Mouse (Mus musculus): ENCODE data around the gene Zdhhc12. TPM values are rescaled to one million over a fixed set of nuclear protein-coding genes. Genes with fewer than 3 reads are reported as not detected.

Gene Zdhhc12
- polyA plus RNA-seq, 1 experiment from 2014 or later: 36.3 TPM

DNA sequence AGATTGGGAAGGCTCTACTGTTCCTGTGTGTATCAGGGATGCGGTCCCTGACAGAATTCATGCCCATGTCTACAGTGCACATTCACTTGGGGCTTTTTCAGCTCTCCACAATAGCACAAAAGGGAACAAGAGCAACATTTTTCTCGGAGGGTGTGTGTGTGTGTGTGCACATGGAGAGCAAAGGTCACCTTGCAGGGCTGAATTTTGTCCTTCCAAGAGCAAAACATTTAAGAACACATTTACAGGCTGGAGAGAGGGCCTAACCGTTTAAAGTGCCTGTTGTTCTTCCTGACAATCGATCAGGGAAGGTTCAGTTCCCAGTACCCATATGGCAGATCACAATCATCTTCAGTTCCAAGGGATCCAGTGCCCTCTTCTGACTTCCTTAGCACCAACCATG lies 36.7 kb upstream of the Zdhhc12 start:
- H3K4me1 ChIP-seq (ENCODE audit: control insufficient read depth, insufficient read depth, low read length): peaks cover 15% of the 10 kb centered on the region; the same call in 1 of the 2 replicates
- no peaks in the 10 kb centered on the region for H3K36me3 ChIP-seq (ENCODE audit: control insufficient read depth, insufficient read depth, low read length)
- no peak overlapping the region for H3K27ac ChIP-seq (ENCODE audit: low read depth, low read length)
- no peak overlapping the region for H3K4me2 ChIP-seq (replicated peaks; ENCODE audit: low read depth, low read length)
- no peaks in the 10 kb centered on the region for H3K9me3 ChIP-seq (ENCODE audit: control insufficient read depth, low read length)
- no peak for ATAC-seq (ENCODE audit: low FRiP score, low TSS enrichment)
- H3K4me3 ChIP-seq (ENCODE audit: low read length): no peak overlapping the region
- H3K27me3 ChIP-seq (ENCODE audit: control insufficient read depth, insufficient read depth, low read length): no peaks in the 10 kb centered on the region
- 86% methylated on average over 4 of the region's 4 CpGs for WGBS
- H3K9ac ChIP-seq (ENCODE audit: low read depth, low read length): no peak overlapping the region

DNA sequence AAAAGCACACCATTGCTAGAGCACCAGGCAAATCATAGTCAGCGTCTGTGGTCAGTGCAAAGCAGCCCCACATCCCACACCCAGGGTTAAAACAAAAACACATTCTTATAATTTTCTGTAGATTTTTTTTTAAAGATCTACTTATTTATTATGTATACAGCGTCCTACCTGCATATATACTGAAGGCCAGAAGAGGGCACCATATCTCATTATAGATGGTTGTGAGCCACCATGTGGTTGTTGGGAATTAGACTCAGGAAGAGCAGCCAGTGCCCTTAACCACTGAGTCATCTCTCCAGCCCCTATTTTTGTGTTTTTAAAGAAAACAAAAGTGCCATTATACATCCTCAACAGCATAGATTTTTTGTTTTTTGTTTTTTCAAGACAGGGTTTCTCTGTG lies 35.3 kb upstream of the Zdhhc12 start:
- H3K36me3 ChIP-seq (ENCODE audit: control insufficient read depth, insufficient read depth, low read length): no peaks in the 10 kb centered on the region
- H3K27me3 ChIP-seq (ENCODE audit: control insufficient read depth, insufficient read depth, low read length): no peaks in the 10 kb centered on the region
- no peak for ATAC-seq (ENCODE audit: low FRiP score, low TSS enrichment)
- no peak overlapping the region for H3K9ac ChIP-seq (ENCODE audit: low read depth, low read length)
- H3K27ac ChIP-seq (ENCODE audit: low read depth, low read length): no peak overlapping the region
- no peak overlapping the region for H3K4me3 ChIP-seq (ENCODE audit: low read length)
- H3K4me1 ChIP-seq (ENCODE audit: control insufficient read depth, insufficient read depth, low read length): peaks cover 9% of the 10 kb centered on the region; the same call in 1 of the 2 replicates
- H3K9me3 ChIP-seq (ENCODE audit: control insufficient read depth, low read length): no peaks in the 10 kb centered on the region
- H3K4me2 ChIP-seq (replicated peaks; ENCODE audit: low read depth, low read length): no peak overlapping the region
- WGBS: 41% methylated on average over 2 of the region's 2 CpGs

DNA sequence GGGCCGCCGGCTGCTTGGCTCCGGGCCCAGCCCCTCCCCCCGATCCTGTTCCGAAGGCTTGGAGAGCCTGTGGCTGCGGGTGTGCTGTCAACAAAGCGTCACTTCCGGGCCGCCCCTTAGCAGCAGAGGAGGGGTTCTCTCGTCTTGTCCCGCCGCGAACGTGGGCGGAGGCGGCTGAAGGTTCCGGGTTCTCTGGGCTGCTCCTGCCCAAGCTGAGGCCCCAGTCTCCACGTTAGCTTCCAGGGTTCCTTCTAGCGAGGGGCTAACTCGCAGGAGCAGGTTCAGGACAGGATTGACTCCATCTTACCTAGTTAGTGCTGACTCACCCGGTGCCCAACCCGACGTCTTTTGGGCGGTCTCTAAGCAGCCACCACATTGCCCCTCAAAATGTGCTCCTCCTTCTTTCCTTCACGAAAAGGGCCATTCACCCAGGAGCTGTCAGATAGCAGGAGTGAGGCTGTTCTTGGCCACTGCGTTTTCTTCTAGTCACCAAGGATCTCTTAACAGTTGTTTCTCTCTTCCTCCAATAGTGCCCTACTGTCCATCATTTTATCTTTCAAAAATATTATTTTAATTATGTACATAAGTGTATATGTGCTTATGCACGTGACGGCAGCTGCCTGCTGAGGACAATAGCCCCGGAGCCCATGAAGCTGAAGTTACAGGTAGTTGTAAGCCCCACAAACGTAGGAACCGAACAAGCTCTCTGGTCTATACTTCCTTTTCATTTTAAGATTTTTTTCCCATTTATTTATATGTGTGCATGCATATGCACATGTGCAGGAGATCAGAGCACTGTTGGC lies 31.2 kb upstream of the Zdhhc12 start, which contains the start of gene Zer1:
Gene Zer1 (minus strand): TSS at position 114 of the 803 bp plus-strand sequence.
- Histone ChIP-seq H3K4me1 (ENCODE audit: control insufficient read depth, insufficient read depth, low read length) (peaks cover 7% of the 10 kb centered on the region; the same call in 1 of the 2 replicates), H3K4me3 (ENCODE audit: low read length) (peak within 1 kb of the TSS; percentile 91), H3K9me3 (ENCODE audit: control insufficient read depth, low read length) (no peaks in the 10 kb centered on the region), H3K36me3 (ENCODE audit: control insufficient read depth, insufficient read depth, low read length) (0 out of 2 replicates have a peak, but pooled peaks cover 7% of the 10 kb centered on the region), H3K9ac (ENCODE audit: low read depth, low read length) (peak within 1 kb of the TSS; percentile 86), H3K27me3 (ENCODE audit: control insufficient read depth, insufficient read depth, low read length) (no peaks in the 10 kb centered on the region), H3K4me2 (replicated peaks; ENCODE audit: low read depth, low read length) (peak within 1 kb of the TSS; percentile 83), H3K27ac (ENCODE audit: low read depth, low read length) (peak within 1 kb of the TSS; percentile 83)
- 10% methylated on average over 31 of the region's 31 CpGs for WGBS
- ATAC-seq (ENCODE audit: low FRiP score, low TSS enrichment): peak; percentile 97

DNA sequence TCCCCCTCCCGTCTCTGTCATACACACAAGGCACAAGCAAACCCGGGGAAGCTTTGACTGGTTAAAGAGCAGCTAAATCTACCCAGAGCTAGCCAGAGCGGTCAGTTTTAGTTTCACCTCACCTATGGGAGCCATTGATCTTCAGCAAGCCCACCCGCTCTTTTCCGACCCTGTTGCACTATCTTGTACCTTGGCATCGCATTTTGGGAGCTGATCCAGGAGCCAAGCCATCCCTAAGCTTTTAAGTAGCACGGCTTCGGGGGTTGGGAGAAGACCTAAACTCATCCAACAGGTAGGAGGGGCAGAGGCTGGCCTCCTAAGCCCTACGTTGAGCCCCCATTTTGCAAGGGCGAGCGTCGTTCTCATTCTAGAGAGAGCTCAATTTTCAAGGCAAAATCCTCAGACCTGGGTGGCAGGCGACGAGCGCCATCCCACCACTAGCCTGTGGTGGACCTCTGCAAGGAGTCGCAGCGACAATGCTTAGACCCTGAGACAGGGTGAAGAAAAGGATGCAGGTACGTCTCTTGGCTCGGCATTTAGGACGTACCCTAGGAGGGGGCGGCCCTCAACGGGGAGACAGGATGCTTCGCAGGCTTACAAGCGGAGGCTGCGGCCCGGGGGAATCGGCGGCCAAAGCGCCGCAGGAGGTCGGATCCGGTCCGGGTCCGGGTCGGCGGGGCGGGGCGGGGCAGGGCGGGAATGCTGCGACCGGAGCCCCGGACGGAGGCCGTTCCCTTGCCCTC lies 30.5 kb upstream of the Zdhhc12 start:
- peak overlapping the region; percentile 83 for H3K4me2 ChIP-seq (replicated peaks; ENCODE audit: low read depth, low read length)
- peak overlapping the region; percentile 83 for H3K27ac ChIP-seq (ENCODE audit: low read depth, low read length)
- WGBS: 1% methylated on average over 43 of the region's 44 CpGs
- H3K36me3 ChIP-seq (ENCODE audit: control insufficient read depth, insufficient read depth, low read length): 0 out of 2 replicates have a peak, but pooled peaks cover 7% of the 10 kb centered on the region
- ATAC-seq (ENCODE audit: low FRiP score, low TSS enrichment): peak; percentile 81
- peak overlapping the region; percentile 86 for H3K9ac ChIP-seq (ENCODE audit: low read depth, low read length)
- no peaks in the 10 kb centered on the region for H3K27me3 ChIP-seq (ENCODE audit: control insufficient read depth, insufficient read depth, low read length)
- peak overlapping the region; percentile 91 for H3K4me3 ChIP-seq (ENCODE audit: low read length)
- peaks cover 7% of the 10 kb centered on the region; the same call in 1 of the 2 replicates for H3K4me1 ChIP-seq (ENCODE audit: control insufficient read depth, insufficient read depth, low read length)
- no peaks in the 10 kb centered on the region for H3K9me3 ChIP-seq (ENCODE audit: control insufficient read depth, low read length)

DNA sequence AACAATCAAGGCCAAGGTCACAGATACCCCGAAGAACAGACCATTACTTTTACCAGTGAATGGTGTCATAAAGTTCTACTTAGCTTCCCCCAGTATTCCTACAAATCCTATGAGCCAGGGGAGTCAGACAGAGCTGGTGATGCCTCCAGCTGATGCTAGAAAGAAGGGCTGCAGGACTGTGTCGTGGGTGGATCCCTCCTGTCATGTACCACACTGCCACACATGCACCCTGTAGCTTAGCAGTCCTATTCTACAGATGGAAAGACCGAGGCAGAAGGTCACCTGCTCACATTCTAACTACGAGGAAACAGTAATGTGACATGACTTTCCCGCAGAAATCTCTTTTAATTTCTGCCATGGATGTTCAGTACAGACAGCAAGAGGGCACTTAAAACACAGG lies 29.3 kb upstream of the Zdhhc12 start:
- no peaks in the 10 kb centered on the region for H3K27me3 ChIP-seq (ENCODE audit: control insufficient read depth, insufficient read depth, low read length)
- no peak overlapping the region for H3K27ac ChIP-seq (ENCODE audit: low read depth, low read length)
- H3K36me3 ChIP-seq (ENCODE audit: control insufficient read depth, insufficient read depth, low read length): 0 out of 2 replicates have a peak, but pooled peaks cover 7% of the 10 kb centered on the region
- 88% methylated on average over 5 of the region's 5 CpGs for WGBS
- ATAC-seq (ENCODE audit: low FRiP score, low TSS enrichment): no peak
- 0 out of 2 replicates have a peak overlapping the region, but pooled peaks have one; percentile 86 for H3K9ac ChIP-seq (ENCODE audit: low read depth, low read length)
- H3K4me2 ChIP-seq (replicated peaks; ENCODE audit: low read depth, low read length): no peak overlapping the region
- no peak overlapping the region for H3K4me3 ChIP-seq (ENCODE audit: low read length)
- no peaks in the 10 kb centered on the region for H3K9me3 ChIP-seq (ENCODE audit: control insufficient read depth, low read length)
- H3K4me1 ChIP-seq (ENCODE audit: control insufficient read depth, insufficient read depth, low read length): peaks cover 7% of the 10 kb centered on the region; the same call in 1 of the 2 replicates

DNA sequence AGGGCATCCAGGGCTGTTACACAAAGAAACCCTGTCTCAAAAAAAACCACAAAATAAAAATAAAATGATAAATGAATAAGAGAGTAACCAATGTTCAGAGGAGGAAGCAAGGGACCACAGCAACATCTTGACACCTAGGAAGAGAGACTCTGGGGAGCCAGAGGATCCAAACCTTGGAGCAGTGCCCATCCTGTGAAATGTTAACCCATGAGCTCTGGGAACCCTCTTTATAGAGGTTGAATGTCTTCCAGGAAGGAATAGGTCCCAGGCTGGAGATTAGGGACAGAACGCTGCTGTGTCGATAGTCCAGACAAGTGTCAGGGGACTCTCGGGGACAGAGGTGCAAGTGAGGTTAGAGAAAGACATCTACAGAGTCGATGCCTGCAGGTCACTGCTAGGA lies 26.8 kb upstream of the Zdhhc12 start:
- H3K9me3 ChIP-seq (ENCODE audit: control insufficient read depth, low read length): no peaks in the 10 kb centered on the region
- ATAC-seq (ENCODE audit: low FRiP score, low TSS enrichment): no peak
- H3K4me1 ChIP-seq (ENCODE audit: control insufficient read depth, insufficient read depth, low read length): peaks cover 7% of the 10 kb centered on the region; the same call in 1 of the 2 replicates
- H3K27ac ChIP-seq (ENCODE audit: low read depth, low read length): no peak overlapping the region
- H3K4me3 ChIP-seq (ENCODE audit: low read length): no peak overlapping the region
- 0 out of 2 replicates have a peak, but pooled peaks cover 7% of the 10 kb centered on the region for H3K36me3 ChIP-seq (ENCODE audit: control insufficient read depth, insufficient read depth, low read length)
- 88% methylated on average over 4 of the region's 4 CpGs for WGBS
- H3K4me2 ChIP-seq (replicated peaks; ENCODE audit: low read depth, low read length): no peak overlapping the region
- H3K9ac ChIP-seq (ENCODE audit: low read depth, low read length): no peak overlapping the region
- no peaks in the 10 kb centered on the region for H3K27me3 ChIP-seq (ENCODE audit: control insufficient read depth, insufficient read depth, low read length)

DNA sequence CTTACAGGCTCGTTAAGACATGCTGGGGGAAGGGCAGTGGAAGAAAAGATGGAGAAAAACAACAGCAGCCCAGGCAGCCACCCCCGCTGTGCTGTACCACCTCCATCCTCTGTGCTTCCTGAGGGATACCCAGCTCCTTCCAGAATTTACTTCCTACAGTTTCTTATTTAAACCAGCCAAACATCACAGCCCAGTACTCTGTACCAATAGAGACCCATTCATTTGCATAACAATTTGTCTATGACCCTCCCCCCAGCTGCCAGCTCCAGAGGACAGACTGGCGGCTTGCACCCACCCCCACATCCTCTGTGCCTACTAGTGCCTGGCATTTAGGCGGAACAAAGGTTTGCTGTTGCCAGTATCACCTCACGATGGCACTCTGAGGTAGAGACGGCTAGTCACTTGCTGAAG lies 26.2 kb upstream of the Zdhhc12 start:
- Histone ChIP-seq H3K4me2 (replicated peaks; ENCODE audit: low read depth, low read length) (no peak overlapping the region), H3K27me3 (ENCODE audit: control insufficient read depth, insufficient read depth, low read length) (no peaks in the 10 kb centered on the region), H3K9me3 (ENCODE audit: control insufficient read depth, low read length) (no peaks in the 10 kb centered on the region), H3K9ac (ENCODE audit: low read depth, low read length) (no peak overlapping the region), H3K4me1 (ENCODE audit: control insufficient read depth, insufficient read depth, low read length) (peaks cover 7% of the 10 kb centered on the region; the same call in 1 of the 2 replicates), H3K27ac (ENCODE audit: low read depth, low read length) (no peak overlapping the region), H3K4me3 (ENCODE audit: low read length) (no peak overlapping the region), H3K36me3 (ENCODE audit: control insufficient read depth, insufficient read depth, low read length) (0 out of 2 replicates have a peak, but pooled peaks cover 7% of the 10 kb centered on the region)
- ATAC-seq (ENCODE audit: low FRiP score, low TSS enrichment): no peak
- 32% methylated on average over 6 of the region's 6 CpGs for WGBS

DNA sequence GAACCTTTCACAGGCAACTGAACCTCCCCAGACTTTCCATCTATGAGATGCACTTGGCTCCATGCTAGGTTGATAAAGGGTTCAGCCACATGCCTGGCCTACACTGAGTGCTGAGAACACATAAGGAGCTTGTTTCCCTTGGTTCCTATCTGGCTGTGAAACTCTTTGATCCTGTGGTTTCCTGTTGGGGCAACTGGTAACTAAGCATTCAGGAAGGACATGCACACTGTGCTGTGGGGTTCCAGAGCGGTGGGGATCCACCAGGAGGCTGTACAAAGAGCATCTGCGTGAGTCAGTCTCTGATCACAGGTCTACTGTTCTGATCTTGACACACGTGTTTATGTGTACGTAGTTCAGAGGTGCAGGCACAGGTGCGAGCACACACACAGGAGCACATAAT lies 19.1 kb upstream of the Zdhhc12 start:
- Histone ChIP-seq H3K4me3 (ENCODE audit: low read length) (no peak overlapping the region), H3K36me3 (ENCODE audit: control insufficient read depth, insufficient read depth, low read length) (peaks cover 34% of the 10 kb centered on the region), H3K27me3 (ENCODE audit: control insufficient read depth, insufficient read depth, low read length) (no peaks in the 10 kb centered on the region), H3K4me2 (replicated peaks; ENCODE audit: low read depth, low read length) (no peak overlapping the region), H3K9ac (ENCODE audit: low read depth, low read length) (no peak overlapping the region), H3K9me3 (ENCODE audit: control insufficient read depth, low read length) (no peaks in the 10 kb centered on the region), H3K27ac (ENCODE audit: low read depth, low read length) (no peak overlapping the region), H3K4me1 (ENCODE audit: control insufficient read depth, insufficient read depth, low read length) (no peaks in the 10 kb centered on the region)
- WGBS: 94% methylated on average over 5 of the region's 5 CpGs
- no peak for ATAC-seq (ENCODE audit: low FRiP score, low TSS enrichment)

Data from kidney, embryonic 14.5 days (tissue).